ENCODE assay signal across 9 mouse cellular contexts in genomic region chr12:69298281-69298680, GRCm38 (mm10). TPM values are rescaled to one million over a fixed set of nuclear protein-coding genes. Genes with fewer than 3 reads are reported as not detected.
DNase-seq lines count a peak whose midpoint lies in the region; ATAC-seq and TF ChIP-seq lines count a peak whose summit lies in the region.
"Had no signal": no experiment of that assay in that cellular context is flagged by ENCODE, and none has a peak within 500 bp of the region (broad histone marks: within the 10 kb centered on the region; RNA-seq: fewer than 3 reads in every experiment).

No protein-coding gene starts in this region.

- H3K27ac ChIP-seq in heart, embryonic 13.5 days (replicated peaks), result no peak overlapping the region
- H3K27ac ChIP-seq in embryonic facial prominence, embryonic 11.5 days (replicated peaks; ENCODE audit: low read depth, low read length), result no peak overlapping the region
- H3K27ac ChIP-seq in hindbrain, postnatal 0 days, result no peak overlapping the region
- H3K27ac ChIP-seq in midbrain, embryonic 16.5 days (ENCODE audit: low read length), result no peak overlapping the region

- no peaks in the 10 kb centered on the region for H3K27me3 ChIP-seq in heart, embryonic 13.5 days (replicated peaks)
- H3K27me3 ChIP-seq in embryonic facial prominence, embryonic 11.5 days (ENCODE audit: control insufficient read depth, insufficient read depth, low read length), result no peaks in the 10 kb centered on the region
- H3K27me3 ChIP-seq in hindbrain, postnatal 0 days (ENCODE audit: insufficient read depth, low read length), result no peaks in the 10 kb centered on the region
- H3K27me3 ChIP-seq in midbrain, embryonic 16.5 days (ENCODE audit: control insufficient read depth, insufficient read depth, low read depth, low read length), result no peaks in the 10 kb centered on the region

- peak overlapping the region; percentile 77 for H3K4me2 ChIP-seq in heart, embryonic 13.5 days
- H3K4me2 ChIP-seq in embryonic facial prominence, embryonic 11.5 days (ENCODE audit: low read depth, low read length), result peak overlapping the region; percentile 4; the same call in 1 of the 2 replicates
- H3K4me2 ChIP-seq in hindbrain, postnatal 0 days (ENCODE audit: low read depth, low read length), result peak overlapping the region; percentile 68
- peak overlapping the region; percentile 86 for H3K4me2 ChIP-seq in midbrain, embryonic 16.5 days (ENCODE audit: low read length)

- TF ChIP-seq CTCF in hindbrain, postnatal 0 days (IDR thresholded peaks at IDR 0.05; ENCODE audit: low read depth), result no peak

- H3K9me3 ChIP-seq in heart, embryonic 13.5 days, result no peaks in the 10 kb centered on the region
- H3K9me3 ChIP-seq in embryonic facial prominence, embryonic 11.5 days (replicated peaks; ENCODE audit: control insufficient read depth, low read length), result no peaks in the 10 kb centered on the region
- no peaks in the 10 kb centered on the region for H3K9me3 ChIP-seq in hindbrain, postnatal 0 days (ENCODE audit: low read length)
- no peaks in the 10 kb centered on the region for H3K9me3 ChIP-seq in midbrain, embryonic 16.5 days (replicated peaks; ENCODE audit: control insufficient read depth, low read length, poor library complexity, severe bottlenecking)

- peaks cover 31% of the 10 kb centered on the region for H3K4me1 ChIP-seq in heart, embryonic 13.5 days
- no peaks in the 10 kb centered on the region; the same call in 1 of the 2 replicates for H3K4me1 ChIP-seq in embryonic facial prominence, embryonic 11.5 days (ENCODE audit: control insufficient read depth, insufficient read depth, low read length)
- H3K4me1 ChIP-seq in hindbrain, postnatal 0 days (ENCODE audit: insufficient read depth, low read length), result peaks cover 10% of the 10 kb centered on the region
- peaks cover 21% of the 10 kb centered on the region for H3K4me1 ChIP-seq in midbrain, embryonic 16.5 days (ENCODE audit: control insufficient read depth, insufficient read depth, low read length)

- H3K9ac ChIP-seq in heart, embryonic 13.5 days, result no peak overlapping the region
- H3K9ac ChIP-seq in embryonic facial prominence, embryonic 11.5 days (replicated peaks; ENCODE audit: low read length), result no peak overlapping the region
- H3K9ac ChIP-seq in hindbrain, postnatal 0 days (replicated peaks; ENCODE audit: low read length), result no peak overlapping the region
- no peak overlapping the region for H3K9ac ChIP-seq in midbrain, embryonic 16.5 days (ENCODE audit: low read depth, low read length)

- 81% methylated on average over 4 of the region's 4 CpGs for WGBS in heart, embryonic 13.5 days
- 92% methylated on average over 4 of the region's 4 CpGs for WGBS in embryonic facial prominence, embryonic 11.5 days
- WGBS in hindbrain, postnatal 0 days, result 84% methylated on average over 4 of the region's 4 CpGs
- 89% methylated on average over 4 of the region's 4 CpGs for WGBS in midbrain, embryonic 16.5 days

- peak overlapping the region; percentile 84 for H3K4me3 ChIP-seq in heart, embryonic 13.5 days
- peak overlapping the region; percentile 8; the same call in 1 of the 2 replicates for H3K4me3 ChIP-seq in embryonic facial prominence, embryonic 11.5 days (ENCODE audit: low read depth, low read length)
- peak overlapping the region; percentile 85 for H3K4me3 ChIP-seq in hindbrain, postnatal 0 days (ENCODE audit: low read length)
- H3K4me3 ChIP-seq in midbrain, embryonic 16.5 days (ENCODE audit: low read depth, low read length), result peak overlapping the region; percentile 99

- peaks cover 33% of the 10 kb centered on the region for H3K36me3 ChIP-seq in heart, embryonic 13.5 days
- no peaks in the 10 kb centered on the region; the same call in 1 of the 2 replicates for H3K36me3 ChIP-seq in embryonic facial prominence, embryonic 11.5 days (replicated peaks; ENCODE audit: control insufficient read depth, insufficient read depth, low read depth, low read length)
- H3K36me3 ChIP-seq in hindbrain, postnatal 0 days (ENCODE audit: insufficient read depth, low read length), result peaks cover 19% of the 10 kb centered on the region
- peaks cover 21% of the 10 kb centered on the region for H3K36me3 ChIP-seq in midbrain, embryonic 16.5 days (ENCODE audit: control insufficient read depth, insufficient read depth, low read length)

- no peak for ATAC-seq in heart, embryonic 13.5 days (ENCODE audit: extremely low read depth, insufficient number of reproducible peaks, low FRiP score, low TSS enrichment)
- ATAC-seq in embryonic facial prominence, embryonic 11.5 days (replicated peaks; ENCODE audit: insufficient number of reproducible peaks, low FRiP score, low TSS enrichment, low read depth), result no peak
- no peak for ATAC-seq in hindbrain, postnatal 0 days
- ATAC-seq in midbrain, embryonic 16.5 days, result no peak
- no peak for ATAC-seq in inflammation-experienced regulatory T-cells, adult 6 months

- no peak for DNase-seq in heart, adult 8-10 months (ENCODE audit: low spot score)
- DNase-seq in embryonic facial prominence, embryonic 11.5 days (ENCODE audit: low spot score), result no peak
- peak; percentile 9 for DNase-seq in hindbrain, postnatal 0 days (ENCODE audit: low spot score)
- DNase-seq in yolk sac, embryonic 10.5 days (ENCODE audit: low spot score), result no peak
- DNase-seq in testis, postnatal 10 days (ENCODE audit: low spot score), result no peak
- DNase-seq: right cerebral cortex, postnatal 4 days had no signal

RNA-seq across cellular contexts. Expression of gene Klhdc2, which starts 1.8 kb away (rescaled TPM):
- polyA plus RNA-seq in heart, embryonic 13.5 days (2015; fragmentation: Nextera tagmentation; extraction: Ambion mirVana), result 118 and 123 TPM in 2 replicates
- 100 to 1,000 TPM in 3 of 4 experiments, 10 to 100 TPM in 1; 100.0 to 112 (median 105) TPM for total RNA-seq in heart, adult 8-10 months (2022)
- polyA plus RNA-seq in embryonic facial prominence, embryonic 11.5 days (2014; fragmentation: Nextera tagmentation; extraction: Ambion mirVana), result 235 and 241 TPM in 2 replicates
- 252 and 313 TPM in 2 replicates for total RNA-seq in hindbrain, postnatal 0 days (2014; rRNA removed)
- 248 and 251 TPM in 2 replicates for polyA plus RNA-seq in hindbrain, postnatal 0 days (2015; fragmentation: Nextera tagmentation; extraction: Ambion mirVana)
- 282 and 300 TPM in 2 replicates for polyA plus RNA-seq in midbrain, embryonic 16.5 days (2015; fragmentation: Nextera tagmentation; extraction: Ambion mirVana)
- 10 to 100 TPM; 12.0 to 16.0 (median 14.3) TPM for polyA plus RNA-seq in inflammation-experienced regulatory T-cells, adult 6 months (2017; shearing (Covaris generic))

RNA-seq across cellular contexts. Expression of gene Klhdc1, which starts 57.3 kb away (rescaled TPM):
- polyA plus RNA-seq in heart, embryonic 13.5 days (2015; fragmentation: Nextera tagmentation; extraction: Ambion mirVana), result 8.6 and 9.8 TPM in 2 replicates
- total RNA-seq in heart, adult 8-10 months (2022), result 10 to 100 TPM; 43.3 to 53.9 (median 48.2) TPM
- 3.4 and 4.6 TPM in 2 replicates for polyA plus RNA-seq in embryonic facial prominence, embryonic 11.5 days (2014; fragmentation: Nextera tagmentation; extraction: Ambion mirVana)
- 3.9 and 6.5 TPM in 2 replicates for total RNA-seq in hindbrain, postnatal 0 days (2014; rRNA removed)
- polyA plus RNA-seq in hindbrain, postnatal 0 days (2015; fragmentation: Nextera tagmentation; extraction: Ambion mirVana), result 15.0 and 23.6 TPM in 2 replicates
- 15.6 and 19.3 TPM in 2 replicates for polyA plus RNA-seq in midbrain, embryonic 16.5 days (2015; fragmentation: Nextera tagmentation; extraction: Ambion mirVana)
- 10 to 100 TPM; 15.4 to 41.1 (median 25.4) TPM for polyA plus RNA-seq in inflammation-experienced regulatory T-cells, adult 6 months (2017; shearing (Covaris generic))

RNA-seq across cellular contexts. Expression of gene Nemf, which starts 58.7 kb away (rescaled TPM):
- polyA plus RNA-seq in heart, embryonic 13.5 days (2015; fragmentation: Nextera tagmentation; extraction: Ambion mirVana), result 56.4 and 64.7 TPM in 2 replicates
- 10 to 100 TPM; 18.9 to 22.6 (median 20.7) TPM for total RNA-seq in heart, adult 8-10 months (2022)
- polyA plus RNA-seq in embryonic facial prominence, embryonic 11.5 days (2014; fragmentation: Nextera tagmentation; extraction: Ambion mirVana), result 77.4 and 89.8 TPM in 2 replicates
- total RNA-seq in hindbrain, postnatal 0 days (2014; rRNA removed), result 24.9 and 34.3 TPM in 2 replicates
- polyA plus RNA-seq in hindbrain, postnatal 0 days (2015; fragmentation: Nextera tagmentation; extraction: Ambion mirVana), result 69.7 and 78.2 TPM in 2 replicates
- polyA plus RNA-seq in midbrain, embryonic 16.5 days (2015; fragmentation: Nextera tagmentation; extraction: Ambion mirVana), result 86.5 and 91.1 TPM in 2 replicates
- 100 to 1,000 TPM; 135 to 198 (median 180) TPM for polyA plus RNA-seq in inflammation-experienced regulatory T-cells, adult 6 months (2017; shearing (Covaris generic))

Comparison
In these comparisons a context has a peak if more than half of its experiments do, and no peak if none do; other contexts are left out.
1. H3K4me2 ChIP-seq: peak in every context shown above with its lines; median percentile 86 in midbrain, embryonic 16.5 days; 77 in heart, embryonic 13.5 days; 68 in hindbrain, postnatal 0 days; 4 in embryonic facial prominence, embryonic 11.5 days.
2. H3K4me3 ChIP-seq: peak in every context shown above with its lines; median percentile 99 in midbrain, embryonic 16.5 days; 85 in hindbrain, postnatal 0 days; 84 in heart, embryonic 13.5 days; 8 in embryonic facial prominence, embryonic 11.5 days.